Mouse (Mus musculus) lung, postnatal 0 days (tissue): ENCODE results near the gene Elmo2.

ENCODE experiments used
- CTCF ChIP-seq: IDR thresholded peaks from 2 replicates; pipeline ENCODE4 v1.5.1; 2016; ENCODE audit warnings: antibody characterized with exemption, mild to moderate bottlenecking
- EP300 ChIP-seq: IDR thresholded peaks from 2 replicates; pipeline ENCODE4 v1.6.1; 2016; ENCODE audit warnings: antibody characterized with exemption, mild to moderate bottlenecking, control low read depth

- TF ChIP-seq CTCF, result no peak
- no peak for TF ChIP-seq EP300
Observed at GRCm38 (mm10) chr2:165239533-165240144, 86.6 kb downstream of the Elmo2 start.
